Mouse (Mus musculus) CH12.LX (cell line): ENCODE results near the gene 1810010H24Rik. TPM values are rescaled to one million over a fixed set of nuclear protein-coding genes. Genes with fewer than 3 reads are reported as not detected.

ENCODE experiments used
- DNase-seq: peaks from one replicate; pipeline ENCODE4 v3.0.0-alpha.2; 2013; ENCODE audit errors: extremely low read depth
- H3K27ac ChIP-seq: 2 replicates; pipeline ENCODE4 v1.5.1; 2012; ENCODE audit warnings: low read depth, mild to moderate bottlenecking, control low read depth, moderate library complexity; ENCODE audit not compliant: insufficient read depth
- H3K27me3 ChIP-seq: replicated peaks from 2 replicates; pipeline ENCODE3; 2012; ENCODE audit warnings: inconsistent platforms
- H3K36me3 ChIP-seq, 2 experiments: replicated peaks in 1 of 2; 2 replicates each; pipeline versions ENCODE3 to v1.6.1; 2012; ENCODE audit warnings: inconsistent platforms in 1 of 2, low read length in 1 of 2, mild to moderate bottlenecking in 1 of 2, mixed read lengths in 1 of 2, moderate library complexity in 1 of 2; ENCODE audit not compliant: control insufficient read depth in 1 of 2, insufficient read depth in 1 of 2
- H3K4me1 ChIP-seq, 2 experiments: 2 replicates each; pipeline ENCODE4 v1.6.1; 2012; ENCODE audit warnings: inconsistent platforms in 1 of 2, moderate library complexity in 1 of 2; ENCODE audit not compliant: insufficient read depth in 2 of 2, control insufficient read depth in 1 of 2
- H3K4me2 ChIP-seq: 2 replicates; pipeline ENCODE4 v1.6.1; 2012; ENCODE audit warnings: low read depth, mild to moderate bottlenecking, control low read depth; ENCODE audit not compliant: poor library complexity, insufficient read depth, severe bottlenecking
- H3K4me3 ChIP-seq, 3 experiments: fragments of 150-350 bp in 1 of 3; sonication (generic) in 1 of 3; replicated peaks in 1 of 3; 2 replicates each; pipeline versions ENCODE3 to v1.5.1; 2011 to 2012; ENCODE audit warnings: low read depth in 2 of 3, low read length in 2 of 3, mild to moderate bottlenecking in 2 of 3, moderate library complexity in 2 of 3, control low read depth in 1 of 3, improper control_type of control experiment in 1 of 3, inconsistent platforms in 1 of 3, mixed read lengths in 1 of 3; ENCODE audit not compliant: poor library complexity in 1 of 3
- H3K79me2 ChIP-seq: replicated peaks from 2 replicates; pipeline ENCODE4 v1.6.1; 2012; ENCODE audit warnings: mild to moderate bottlenecking, moderate library complexity; ENCODE audit not compliant: control insufficient read depth, poor library complexity, insufficient read depth, severe bottlenecking; ENCODE audit errors: extremely low read depth
- H3K9ac ChIP-seq: 2 replicates; pipeline ENCODE4 v1.6.1; 2012; ENCODE audit warnings: low read depth, mild to moderate bottlenecking, control low read depth, moderate library complexity; ENCODE audit not compliant: insufficient read depth
- H3K9me3 ChIP-seq: replicated peaks from 2 replicates; pipeline ENCODE3; 2012; ENCODE audit warnings: low read length, inconsistent platforms, mixed read lengths
- BHLHE40 ChIP-seq: IDR thresholded peaks from 2 replicates; pipeline ENCODE4 v1.6.1; 2011; ENCODE audit warnings: mild to moderate bottlenecking, low read depth, low read length, improper control_type of control experiment
- ETS1 ChIP-seq: conservative IDR thresholded peaks from 2 replicates; pipeline ENCODE4 v1.6.1; 2012; ENCODE audit warnings: low read depth, mild to moderate bottlenecking, inconsistent platforms, low read length, improper control_type of control experiment, moderate library complexity
- JUND ChIP-seq: conservative IDR thresholded peaks from 2 replicates; pipeline ENCODE4 v1.6.1; 2011; ENCODE audit warnings: low read depth, low read length, improper control_type of control experiment
- KAT2A ChIP-seq: IDR thresholded peaks from 2 replicates; pipeline ENCODE4 v1.6.1; 2012; ENCODE audit warnings: low read length, improper control_type of control experiment, inconsistent platforms; ENCODE audit not compliant: insufficient replicate concordance
- MAFK ChIP-seq: IDR thresholded peaks from 2 replicates; pipeline ENCODE4 v1.6.1; 2011; ENCODE audit warnings: low read length, improper control_type of control experiment; ENCODE audit not compliant: insufficient replicate concordance
- MEF2A ChIP-seq: IDR thresholded peaks from 2 replicates; pipeline ENCODE4 v1.6.1; 2014; ENCODE audit warnings: low read depth, mild to moderate bottlenecking, inconsistent platforms, low read length, improper control_type of control experiment, borderline replicate concordance
- MXI1 ChIP-seq: IDR thresholded peaks from 2 replicates; pipeline ENCODE4 v1.6.1; 2011; ENCODE audit warnings: mild to moderate bottlenecking, low read depth, low read length, improper control_type of control experiment
- MYC ChIP-seq: IDR thresholded peaks from 2 replicates; pipeline ENCODE4 v1.6.1; 2011; ENCODE audit warnings: low read depth, mild to moderate bottlenecking, improper control_type of control experiment, low read length
- NELFE ChIP-seq: IDR thresholded peaks from 2 replicates; pipeline ENCODE4 v1.6.1; 2011; ENCODE audit warnings: low read depth, low read length, improper control_type of control experiment
- TCF12 ChIP-seq: IDR thresholded peaks from 2 replicates; pipeline ENCODE4 v1.6.1; 2014; ENCODE audit warnings: low read depth, mild to moderate bottlenecking, inconsistent platforms, low read length, improper control_type of control experiment
- UBTF ChIP-seq: IDR thresholded peaks from 2 replicates; pipeline ENCODE4 v1.6.1; 2012; ENCODE audit warnings: low read depth, mild to moderate bottlenecking, inconsistent platforms, low read length, improper control_type of control experiment, moderate library complexity
- ZC3H11A ChIP-seq: IDR thresholded peaks from 2 replicates; pipeline ENCODE4 v1.6.1; 2012; ENCODE audit warnings: low read depth, mild to moderate bottlenecking, inconsistent platforms, low read length, improper control_type of control experiment
- ZKSCAN1 ChIP-seq: IDR thresholded peaks from 2 replicates; pipeline ENCODE4 v1.6.1; 2012; ENCODE audit warnings: low read depth, inconsistent platforms, low read length, improper control_type of control experiment, borderline replicate concordance
- dilution Hi-C: fragments of 300-500 bp; cut with MboI; formaldehyde crosslinking; loops from 2 replicates; pipeline ENCODE4 v1.14.3; 2020; ENCODE audit warnings: low sequenced_read_pairs; ENCODE audit not compliant: extremely low pct_unique_long_range_greater_than_20kb, extremely low pct_ligation_motif_present
- in situ Hi-C: fragments of 300-500 bp; cut with MboI; formaldehyde crosslinking; loops from 3 replicates; pipeline ENCODE4 v1.14.3; 2019; ENCODE audit warnings: low sequenced_read_pairs, low pct_ligation_motif_present, low pct_unique_long_range_greater_than_20kb, mixed read lengths
- polyA plus RNA-seq: library from polyadenylated mRNA; unstranded; fragments of >175 nt; gene quantifications from 2 replicates; pipeline ENCODE4 v1.2.1, GENCODE M21; 2012; ENCODE audit warnings: low read depth; ENCODE audit not compliant: insufficient read length
- total RNA-seq, 2 experiments: library from RNA; depleted of rRNA; stranded (reverse); fragments of 300-350 nt in 1 of 2; fragments of >200 nt in 1 of 2; gene quantifications; 2 replicates each; pipeline ENCODE4 v1.2.3; 2012 to 2014

1810010H24Rik gene
- total and polyA plus RNA-seq, 3 experiments = 0.53 to 1.7 (median 1.1) TPM

DNA sequence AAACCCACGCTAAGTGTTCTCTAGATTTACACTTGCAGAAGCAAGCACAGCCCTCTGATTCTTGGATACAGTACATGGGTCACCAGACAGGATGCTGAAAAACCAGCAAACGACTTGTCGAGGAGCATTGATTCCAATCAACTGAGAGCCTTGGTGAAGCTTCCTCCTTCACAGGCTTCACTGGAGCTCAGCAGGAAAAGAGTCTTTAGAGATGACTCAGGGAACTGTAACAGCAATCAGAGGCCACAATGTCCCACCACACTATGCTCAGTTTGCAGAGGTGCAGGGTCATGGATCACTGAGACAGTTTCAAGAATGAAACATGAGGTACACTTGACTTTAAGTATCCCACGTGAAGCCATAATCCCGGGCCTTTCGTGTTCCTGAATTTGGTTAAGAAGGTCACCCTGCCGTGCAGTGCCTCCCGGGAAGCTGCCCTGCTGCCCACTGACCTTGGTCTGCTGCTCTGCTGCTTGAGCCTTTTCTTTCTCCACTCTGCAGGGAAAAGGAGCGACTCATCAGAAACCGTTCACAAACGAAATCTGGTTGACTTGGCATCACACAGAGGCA, 39.8 kb downstream of the 1810010H24Rik start:
- in situ Hi-C loops (no loop called here), dilution Hi-C loops (no loop called here)
- H3K9ac ChIP-seq = no peak overlapping the region
- no peak overlapping the region for H3K4me2 ChIP-seq
- TF ChIP-seq TCF12 (no peak), BHLHE40 (no peak), ZKSCAN1 (no peak), JUND (no peak; the same call in 1 of the 2 replicates), MEF2A (no peak), KAT2A (no peak), MYC (no peak), MXI1 (no peak), UBTF (no peak), NELFE (no peak), MAFK (no peak), ETS1 (no peak), ZC3H11A (no peak)
- H3K9me3 ChIP-seq = no peaks in the 10 kb centered on the region
- no peaks in the 10 kb centered on the region for H3K4me1 ChIP-seq
- no peaks in the 10 kb centered on the region for H3K79me2 ChIP-seq
- no peak overlapping the region for H3K4me3 ChIP-seq
- no peak for DNase-seq
- peaks cover 63 to 94% of the 10 kb centered on the region in 2 experiments for H3K36me3 ChIP-seq
- no peak overlapping the region for H3K27ac ChIP-seq
- H3K27me3 ChIP-seq = no peaks in the 10 kb centered on the region

Other genes with a start within 250 kb of the 1810010H24Rik start
- 12.5 and 13.3 TPM in 2 replicates for gene Polg2, start 246.1 kb upstream of the 1810010H24Rik start, total RNA-seq (2012; rRNA removed)
- 12.3 and 15.3 TPM in 2 replicates for gene Polg2, start 246.1 kb upstream of the 1810010H24Rik start, total RNA-seq (2014; rRNA removed)
- 11.5 and 12.1 TPM in 2 replicates for gene Polg2, start 246.1 kb upstream of the 1810010H24Rik start, polyA plus RNA-seq
- gene Ddx5, start 236.5 kb upstream of the 1810010H24Rik start, total RNA-seq (2012; rRNA removed) = 269 and 351 TPM in 2 replicates
- gene Ddx5, start 236.5 kb upstream of the 1810010H24Rik start, total RNA-seq (2014; rRNA removed) = 505 and 574 TPM in 2 replicates
- 1,169 and 1,328 TPM in 2 replicates for gene Ddx5, start 236.5 kb upstream of the 1810010H24Rik start, polyA plus RNA-seq
- 17.2 and 17.5 TPM in 2 replicates for gene Cep95, start 236.4 kb upstream of the 1810010H24Rik start, total RNA-seq (2012; rRNA removed)
- gene Cep95, start 236.4 kb upstream of the 1810010H24Rik start, total RNA-seq (2014; rRNA removed) = 21.7 and 24.4 TPM in 2 replicates
- gene Cep95, start 236.4 kb upstream of the 1810010H24Rik start, polyA plus RNA-seq = 19.3 and 25.3 TPM in 2 replicates
- gene Smurf2, start 105.0 kb upstream of the 1810010H24Rik start, total RNA-seq (2012; rRNA removed) = 10.8 and 11.1 TPM in 2 replicates
- 11.1 and 11.3 TPM in 2 replicates for gene Smurf2, start 105.0 kb upstream of the 1810010H24Rik start, total RNA-seq (2014; rRNA removed)
- 13.2 and 13.3 TPM in 2 replicates for gene Smurf2, start 105.0 kb upstream of the 1810010H24Rik start, polyA plus RNA-seq
- gene Kpna2, start 26.1 kb upstream of the 1810010H24Rik start, total RNA-seq (2012; rRNA removed) = 327 and 495 TPM in 2 replicates
- gene Kpna2, start 26.1 kb upstream of the 1810010H24Rik start, total RNA-seq (2014; rRNA removed) = 734 and 759 TPM in 2 replicates
- 536 and 582 TPM in 2 replicates for gene Kpna2, start 26.1 kb upstream of the 1810010H24Rik start, polyA plus RNA-seq
- gene Bptf, start 106.4 kb downstream of the 1810010H24Rik start, total RNA-seq (2012; rRNA removed) = 28.0 and 29.6 TPM in 2 replicates
- 22.1 and 22.2 TPM in 2 replicates for gene Bptf, start 106.4 kb downstream of the 1810010H24Rik start, total RNA-seq (2014; rRNA removed)
- gene Bptf, start 106.4 kb downstream of the 1810010H24Rik start, polyA plus RNA-seq = 55.6 and 63.9 TPM in 2 replicates
- gene Nol11, start 163.7 kb downstream of the 1810010H24Rik start, total RNA-seq (2012; rRNA removed) = 62.1 and 76.5 TPM in 2 replicates
- gene Nol11, start 163.7 kb downstream of the 1810010H24Rik start, total RNA-seq (2014; rRNA removed) = 172 and 191 TPM in 2 replicates
- gene Nol11, start 163.7 kb downstream of the 1810010H24Rik start, polyA plus RNA-seq = 89.3 and 109 TPM in 2 replicates